Mouse (Mus musculus) E14TG2a.4 (cell line): ENCODE data around the gene Akap13.

ENCODE experiments used
- CTCF ChIP-seq: conservative IDR thresholded peaks from 2 replicates; pipeline ENCODE4 v1.5.1; 2014; ENCODE audit warnings: low read length
- NANOG ChIP-seq: IDR thresholded peaks from 2 replicates; pipeline ENCODE4 v1.6.1; 2014; ENCODE audit warnings: borderline replicate concordance, low read length, mixed read lengths
- POU5F1 ChIP-seq: IDR thresholded peaks from 2 replicates; pipeline ENCODE4 v1.6.1; 2014; ENCODE audit warnings: low read length, borderline replicate concordance

DNA sequence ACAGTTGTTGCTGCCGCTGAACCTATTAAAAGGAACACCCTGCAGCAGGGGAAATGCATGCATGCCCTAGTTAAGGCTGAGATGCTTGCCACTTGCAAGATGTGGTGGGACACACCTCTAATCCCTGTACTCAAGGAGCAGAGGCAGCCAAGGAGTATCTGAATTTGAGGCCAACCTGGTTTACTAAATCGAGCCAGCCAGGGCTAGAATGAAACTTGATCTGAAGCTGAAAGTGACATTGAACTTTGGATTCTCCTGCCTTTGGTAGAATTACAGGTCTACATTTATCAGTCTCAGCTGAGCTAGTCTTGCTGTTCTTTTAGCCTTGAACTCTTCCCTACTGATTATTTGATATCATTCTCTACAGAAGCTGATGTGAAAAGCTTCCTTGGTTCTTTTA is 172.5 kb downstream of the Akap13 start:
- TF ChIP-seq CTCF (no peak), NANOG (no peak), POU5F1 (no peak)
